ENCODE assay signal across 8 mouse cellular contexts in the genomic region with DNA sequence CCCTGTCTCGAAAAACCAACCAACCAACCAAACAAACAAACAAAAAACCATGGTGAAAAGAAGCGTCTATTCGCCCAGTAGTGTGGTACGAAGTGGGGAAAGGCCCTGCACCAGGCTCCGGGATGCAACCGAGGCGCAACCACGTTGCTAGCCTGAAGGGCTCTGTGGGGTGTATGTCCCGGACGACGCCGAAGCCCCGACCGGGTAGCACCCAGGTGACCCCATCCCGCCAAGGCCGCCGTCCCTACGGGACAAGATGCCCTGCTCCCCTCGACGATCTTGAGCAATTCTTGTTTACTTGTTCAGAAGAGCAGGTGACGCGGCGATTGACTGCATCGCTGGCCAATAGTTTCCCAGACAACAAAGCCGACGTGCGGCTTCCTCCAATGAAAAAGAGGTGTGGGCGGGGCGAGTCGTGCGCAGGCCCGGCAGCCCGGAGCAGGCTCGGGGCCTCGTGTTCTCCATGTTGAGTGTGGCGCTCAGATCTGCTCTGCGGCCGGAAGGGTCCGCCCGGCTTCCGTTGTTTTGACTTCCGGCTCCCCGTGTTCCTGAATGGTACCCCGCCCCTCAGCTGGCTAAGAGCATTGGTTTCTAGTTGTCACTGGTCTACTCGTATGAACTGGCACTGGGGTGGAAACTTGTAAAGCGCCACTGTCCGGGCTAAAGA. TPM values are rescaled to one million over a fixed set of nuclear protein-coding genes. Genes with fewer than 3 reads are reported as not detected.
DNase-seq lines count a peak whose midpoint lies in the region; ATAC-seq lines count a peak whose summit lies in the region.

No protein-coding gene starts in this region.

- H3K27me3 ChIP-seq in intestine, embryonic 14.5 days (replicated peaks; ENCODE audit: control insufficient read depth, insufficient read depth, low read length), result no peaks in the 10 kb centered on the region

- H3K4me2 ChIP-seq in intestine, embryonic 14.5 days (ENCODE audit: low read length), result peak overlapping the region; percentile 65

- H3K9ac ChIP-seq in intestine, embryonic 14.5 days (ENCODE audit: low read length), result peak overlapping the region; percentile 56

- WGBS in intestine, embryonic 14.5 days, result under 1% methylated on average over 47 of the region's 47 CpGs

- H3K4me3 ChIP-seq in intestine, embryonic 14.5 days (ENCODE audit: low read depth, low read length), result peak overlapping the region; percentile 63

- H3K36me3 ChIP-seq in intestine, embryonic 14.5 days (ENCODE audit: control insufficient read depth, insufficient read depth, low read length), result no peaks in the 10 kb centered on the region

- H3K4me1 ChIP-seq in intestine, embryonic 14.5 days (replicated peaks; ENCODE audit: control insufficient read depth, insufficient read depth, low read length), result peaks cover 10% of the 10 kb centered on the region

- peak; percentile 95 for ATAC-seq in intestine, embryonic 14.5 days (replicated peaks; ENCODE audit: low FRiP score, low TSS enrichment, low read depth)

- intact Hi-C loops in left cerebral cortex, postnatal 14 days (cut with DNase I), result no loop called here

- 0 out of 2 replicates have a peak overlapping the region, but pooled peaks have one; percentile 47 for H3K27ac ChIP-seq in intestine, embryonic 14.5 days (ENCODE audit: low read depth)

- peak; percentile 98 to 99 for DNase-seq in adrenal gland, adult 18-20 months (ENCODE audit: low spot score in 2 of 2)
- peak; percentile 99 for DNase-seq in embryo, embryonic 11 days
- peak; percentile 99 for DNase-seq in gastrocnemius, postnatal 25 days
- DNase-seq in intestine, embryonic 14.5 days (ENCODE audit: low spot score), result peak; percentile 97
- DNase-seq in left cerebral cortex, postnatal 14 days (ENCODE audit: low spot score in 2 of 2), result peak; percentile 100
- peak; percentile 98 for DNase-seq in mesoderm, embryonic 11.5 days (ENCODE audit: low read depth, low spot score)
- peak; percentile 100 for DNase-seq in right cerebral cortex, postnatal 36 days (ENCODE audit: low spot score in 2 of 2)
- DNase-seq in yolk sac, embryonic 10.5 days (ENCODE audit: low spot score), result peak; percentile 97

- no peaks in the 10 kb centered on the region for H3K9me3 ChIP-seq in intestine, embryonic 14.5 days (ENCODE audit: control insufficient read depth, low read length)

RNA-seq across cellular contexts. Expression of a gene that starts 4.9 kb away (rescaled TPM):
- 100 to 1,000 TPM; 177 to 185 TPM for total RNA-seq in adrenal gland, adult 18-20 months (2021)
- 100 to 1,000 TPM; 124 to 134 TPM for total RNA-seq in gastrocnemius, postnatal 25 days (2021)
- polyA plus RNA-seq in intestine, embryonic 14.5 days (2014; fragmentation: Nextera tagmentation; extraction: Ambion mirVana), result 226 and 231 TPM in 2 replicates
- 100 to 1,000 TPM; 181 to 183 TPM for total RNA-seq in left cerebral cortex, postnatal 14 days (2021)

RNA-seq across cellular contexts. Expression of a gene that starts 6.7 kb away (rescaled TPM):
- 10 to 100 TPM; 33.6 to 45.0 TPM for total RNA-seq in adrenal gland, adult 18-20 months (2021)
- total RNA-seq in gastrocnemius, postnatal 25 days (2021), result 100 to 1,000 TPM in 1 of 2 experiments, 10 to 100 TPM in 1; 89.8 to 109 TPM
- polyA plus RNA-seq in intestine, embryonic 14.5 days (2014; fragmentation: Nextera tagmentation; extraction: Ambion mirVana), result 14.5 and 14.9 TPM in 2 replicates
- total RNA-seq in left cerebral cortex, postnatal 14 days (2021), result 100 to 1,000 TPM; 101 to 104 TPM

RNA-seq across cellular contexts. Expression of a gene that starts 41.2 kb away (rescaled TPM):
- not detected for total RNA-seq in adrenal gland, adult 18-20 months (2021)
- not detected for total RNA-seq in gastrocnemius, postnatal 25 days (2021)
- not detected in 2 replicates for polyA plus RNA-seq in intestine, embryonic 14.5 days (2014; fragmentation: Nextera tagmentation; extraction: Ambion mirVana)
- total RNA-seq in left cerebral cortex, postnatal 14 days (2021), result not detected

Comparison
In these comparisons a context has a peak if more than half of its experiments do, and no peak if none do; other contexts are left out.
1. Peak in every context shown above with its lines: DNase-seq, ATAC-seq, H3K4me3 ChIP-seq and H3K27ac ChIP-seq.